9 mouse cellular contexts compared by ENCODE assay signal in the genomic region with DNA sequence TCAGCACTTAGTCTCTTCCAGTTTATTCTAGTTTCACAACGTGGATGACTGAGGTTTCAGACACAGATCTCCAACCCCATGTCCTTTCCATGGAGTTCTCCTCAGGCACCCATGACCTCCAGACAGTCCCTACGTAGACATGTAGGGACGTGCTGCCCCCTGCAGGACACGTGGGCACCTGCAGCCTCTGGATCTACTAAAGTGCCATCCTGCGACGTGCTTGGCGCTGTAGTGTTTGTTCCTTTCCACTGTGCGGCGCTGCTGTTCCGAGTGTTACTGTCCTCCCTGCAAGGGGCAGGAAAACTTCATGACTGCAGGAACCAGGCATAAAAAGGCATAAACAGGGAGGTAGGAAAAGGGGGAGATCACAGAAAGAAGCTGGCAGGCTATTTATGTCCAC. TPM values are rescaled to one million over a fixed set of nuclear protein-coding genes. Genes with fewer than 3 reads are reported as not detected.
DNase-seq lines count a peak whose midpoint lies in the region; ATAC-seq and TF ChIP-seq lines count a peak whose summit lies in the region.
"Had no signal": no experiment of that assay in that cellular context is flagged by ENCODE, and none has a peak within 500 bp of the region (broad histone marks: within the 10 kb centered on the region; RNA-seq: fewer than 3 reads in every experiment).

No protein-coding gene starts in this region.

- H3K27me3 ChIP-seq in midbrain, embryonic 11.5 days (ENCODE audit: control insufficient read depth, insufficient read depth, low read length) = peaks cover 5% of the 10 kb centered on the region
- 0 out of 2 replicates have a peak, but pooled peaks cover 4% of the 10 kb centered on the region for H3K27me3 ChIP-seq in midbrain, embryonic 15.5 days (replicated peaks)
- no peaks in the 10 kb centered on the region for H3K27me3 ChIP-seq in limb, embryonic 11.5 days (ENCODE audit: control insufficient read depth, insufficient read depth, low read length)

- no peak for TF ChIP-seq POLR2A in olfactory bulb, adult 2 months (IDR thresholded peaks at IDR 0.05; ENCODE audit: insufficient read depth, low read depth, low read length)

- ATAC-seq in midbrain, embryonic 11.5 days (ENCODE audit: low FRiP score) = no peak
- no peak for ATAC-seq in midbrain, embryonic 15.5 days (replicated peaks)
- no peak for ATAC-seq in limb, embryonic 11.5 days (ENCODE audit: insufficient number of reproducible peaks, low FRiP score, low TSS enrichment, low read depth)

- TF ChIP-seq CTCF in olfactory bulb, adult 2 months (IDR thresholded peaks at IDR 0.05; ENCODE audit: insufficient read depth, low read depth, low read length) = peak; percentile 48; the same call in 1 of the 2 replicates

- no peak overlapping the region for H3K4me2 ChIP-seq in midbrain, embryonic 11.5 days
- no peak overlapping the region for H3K4me2 ChIP-seq in midbrain, embryonic 15.5 days
- no peak overlapping the region for H3K4me2 ChIP-seq in limb, embryonic 11.5 days (ENCODE audit: low read depth, severe bottlenecking)
- H3K4me2 ChIP-seq: heart, embryonic 13.5 days had no signal

- peak; percentile 96 for DNase-seq in midbrain, embryonic 11.5 days (ENCODE audit: low spot score, missing footprints)
- peak; percentile 76 for DNase-seq in c-Kit-positive CD71-positive TER-119-negative erythroid progenitor cells, embryonic 14.5 days (ENCODE audit: low read depth)
- DNase-seq in frontal cortex, adult 2 months (ENCODE audit: extremely low spot score in 1 of 2, low spot score in 1 of 2) = peak; percentile 7 to 79
- DNase-seq in kidney, adult 8-10 months = peak; percentile 71 to 87
- peak; percentile 86 for DNase-seq in limb, embryonic 11.5 days (ENCODE audit: low spot score)
- peak; percentile 52 to 56 for DNase-seq in thymus, adult 18-20 months

- WGBS in midbrain, embryonic 11.5 days = 3% methylated on average over 10 of the region's 10 CpGs
- WGBS in midbrain, embryonic 15.5 days = 3% methylated on average over 10 of the region's 10 CpGs
- 2% methylated on average over 10 of the region's 10 CpGs for WGBS in limb, embryonic 11.5 days
- 2% methylated on average over 10 of the region's 10 CpGs for WGBS in olfactory bulb, adult 2 months

- H3K9me3 ChIP-seq in midbrain, embryonic 11.5 days (ENCODE audit: control insufficient read depth, low read length) = no peaks in the 10 kb centered on the region
- H3K9me3 ChIP-seq in midbrain, embryonic 15.5 days = no peaks in the 10 kb centered on the region
- H3K9me3 ChIP-seq in limb, embryonic 11.5 days (ENCODE audit: control insufficient read depth, low read length) = peaks cover 2% of the 10 kb centered on the region; the same call in 1 of the 2 replicates
- H3K9me3 ChIP-seq: heart, embryonic 13.5 days had no signal

- H3K36me3 ChIP-seq in midbrain, embryonic 11.5 days (ENCODE audit: control insufficient read depth, insufficient read depth, low read length) = no peaks in the 10 kb centered on the region
- no peaks in the 10 kb centered on the region for H3K36me3 ChIP-seq in midbrain, embryonic 15.5 days (replicated peaks)
- H3K36me3 ChIP-seq in limb, embryonic 11.5 days (ENCODE audit: control insufficient read depth, insufficient read depth, low read length) = no peaks in the 10 kb centered on the region
- H3K36me3 ChIP-seq: heart, embryonic 13.5 days had no signal

- H3K27ac ChIP-seq in midbrain, embryonic 11.5 days (ENCODE audit: low read depth, low read length) = no peak overlapping the region
- H3K27ac ChIP-seq in midbrain, embryonic 15.5 days = no peak overlapping the region
- no peak overlapping the region for H3K27ac ChIP-seq in limb, embryonic 11.5 days (replicated peaks; ENCODE audit: low read depth, low read length)
- no peak overlapping the region for H3K27ac ChIP-seq in olfactory bulb, adult 2 months (ENCODE audit: insufficient read depth, low read depth, low read length)
- H3K27ac ChIP-seq: heart, embryonic 13.5 days had no signal

- H3K9ac ChIP-seq in midbrain, embryonic 11.5 days (ENCODE audit: low read length) = no peak overlapping the region
- no peak overlapping the region for H3K9ac ChIP-seq in midbrain, embryonic 15.5 days
- H3K9ac ChIP-seq in limb, embryonic 11.5 days (ENCODE audit: low read length) = no peak overlapping the region
- H3K9ac ChIP-seq: heart, embryonic 13.5 days had no signal

- no peak overlapping the region for H3K4me3 ChIP-seq in midbrain, embryonic 11.5 days (ENCODE audit: low read depth, low read length)
- H3K4me3 ChIP-seq in midbrain, embryonic 15.5 days = no peak overlapping the region
- no peak overlapping the region for H3K4me3 ChIP-seq in limb, embryonic 11.5 days (ENCODE audit: low read depth, low read length)
- H3K4me3 ChIP-seq in olfactory bulb, adult 2 months (ENCODE audit: insufficient read depth, low read depth, low read length) = no peak overlapping the region
- H3K4me3 ChIP-seq: heart, embryonic 13.5 days had no signal

- H3K4me1 ChIP-seq in midbrain, embryonic 11.5 days (ENCODE audit: control insufficient read depth, insufficient read depth, low read length) = no peaks in the 10 kb centered on the region
- peaks cover 6% of the 10 kb centered on the region; the same call in 1 of the 2 replicates for H3K4me1 ChIP-seq in midbrain, embryonic 15.5 days
- no peaks in the 10 kb centered on the region for H3K4me1 ChIP-seq in limb, embryonic 11.5 days (ENCODE audit: control insufficient read depth, insufficient read depth, low read length)
- H3K4me1 ChIP-seq in olfactory bulb, adult 2 months (ENCODE audit: control insufficient read depth, insufficient read depth, low read length) = no peaks in the 10 kb centered on the region
- H3K4me1 ChIP-seq: heart, embryonic 13.5 days had no signal

RNA-seq across cellular contexts. Expression of gene Wnt8b, which starts 19.1 kb away (rescaled TPM):
- 7.9 and 13.9 TPM in 2 replicates for polyA plus RNA-seq in midbrain, embryonic 11.5 days (2014; fragmentation: Nextera tagmentation; extraction: Ambion mirVana)
- polyA plus RNA-seq in midbrain, embryonic 15.5 days (2015; fragmentation: Nextera tagmentation; extraction: Ambion mirVana) = 2.6 and 3.7 TPM in 2 replicates
- 0.04 TPM in 1 of 2 replicates, not detected in the other for polyA plus RNA-seq in frontal cortex, adult 2 months (2012; rRNA removed)
- not detected in 2 replicates for polyA plus RNA-seq in limb, embryonic 11.5 days (2014; fragmentation: Nextera tagmentation; extraction: Ambion mirVana)
- polyA plus RNA-seq in olfactory bulb, adult 2 months (2012; ENCODE audit: insufficient read depth, insufficient read length, low replicate concordance, missing spikeins) = not detected in 2 replicates
- polyA plus RNA-seq: heart, embryonic 13.5 days had no signal

Comparison
In these comparisons a context has a peak if more than half of its experiments do, and no peak if none do; other contexts are left out.
1. DNase-seq: peak in every context shown above with its lines; median percentile 96 in midbrain, embryonic 11.5 days; 86 in limb, embryonic 11.5 days; 79 in kidney, adult 8-10 months; 76 in c-Kit-positive CD71-positive TER-119-negative erythroid progenitor cells, embryonic 14.5 days; 54 in thymus, adult 18-20 months; 43 in frontal cortex, adult 2 months.